Mouse (Mus musculus) heart, postnatal 0 days (tissue): Measurements from ENCODE around the gene Trim69. TPM values are rescaled to one million over a fixed set of nuclear protein-coding genes. Genes with fewer than 3 reads are reported as not detected.
"Not testable (repeated sequence)": the region's sequence is repeated elsewhere in the genome, so short reads cannot be mapped to it uniquely, and the experiment has no call there.

Experiments used
- ATAC-seq: fragments of 200-750 bp; cut with Nextera tagmentation; 2 replicates; pipeline ENCODE4 v1.8.0; 2017; ENCODE audit warnings: low read depth, moderate number of reproducible peaks, moderate library complexity; ENCODE audit not compliant: insufficient read depth
- DNase-seq: peaks from one replicate; pipeline ENCODE4 v3.0.0-alpha.2; 2016; ENCODE audit warnings: low spot score
- H3K27ac ChIP-seq: fragments of 300-500 bp; sonication (generic); 2 replicates; pipeline ENCODE4 v1.5.1; 2014; ENCODE audit warnings: low read depth, mild to moderate bottlenecking
- H3K27me3 ChIP-seq: fragments of 300-500 bp; sonication (generic); 2 replicates; pipeline ENCODE4 v1.6.1; 2014; ENCODE audit warnings: low read length, mixed read lengths; ENCODE audit not compliant: control insufficient read depth, insufficient read depth
- H3K36me3 ChIP-seq: fragments of 300-500 bp; sonication (generic); replicated peaks from 2 replicates; pipeline ENCODE4 v1.6.1; 2014; ENCODE audit warnings: low read length, mixed read lengths; ENCODE audit not compliant: control insufficient read depth, insufficient read depth
- H3K4me1 ChIP-seq: fragments of 300-500 bp; sonication (generic); 2 replicates; pipeline ENCODE4 v1.6.1; 2014; ENCODE audit warnings: antibody characterized with exemption; ENCODE audit not compliant: control insufficient read depth, insufficient read depth
- H3K4me2 ChIP-seq: fragments of 300-500 bp; sonication (generic); 2 replicates; pipeline ENCODE4 v1.6.1; 2014; ENCODE audit warnings: low read depth, mild to moderate bottlenecking, low read length, moderate library complexity
- H3K4me3 ChIP-seq: fragments of 300-500 bp; sonication (generic); 2 replicates; pipeline ENCODE4 v1.5.1; 2014; ENCODE audit warnings: low read depth, low read length
- H3K9ac ChIP-seq: fragments of 300-500 bp; sonication (generic); replicated peaks from 2 replicates; pipeline ENCODE4 v1.6.1; 2014; ENCODE audit warnings: low read depth, low read length, mixed read lengths
- H3K9me3 ChIP-seq: fragments of 300-500 bp; sonication (generic); replicated peaks from 2 replicates; pipeline ENCODE4 v1.6.1; 2016; ENCODE audit warnings: low read length; ENCODE audit not compliant: control insufficient read depth
- CTCF ChIP-seq: IDR thresholded peaks from 2 replicates; pipeline ENCODE4 v1.5.1; 2016; ENCODE audit warnings: antibody characterized with exemption, control low read depth, low read depth
- EP300 ChIP-seq: IDR thresholded peaks from 2 replicates; pipeline ENCODE4 v1.6.1; 2016; ENCODE audit warnings: antibody characterized with exemption, low read depth
- WGBS: fragments of 180-500 bp; shearing (Covaris S2); extraction: QIAGEN DNeasy Blood & Tissue Kit; methylation state at CpG from one replicate; pipeline ENCODE4 v1.1.7; 2014; 5-methylcytosine and 5-hydroxymethylcytosine counted together
- polyA plus RNA-seq: library from polyadenylated mRNA; unstranded; fragments of >200 nt; fragmentation: Nextera tagmentation; extraction: Ambion mirVana; gene quantifications from 2 replicates; pipeline ENCODE4 v1.2.1, GENCODE M21; 2015
- total RNA-seq: library from RNA; depleted of rRNA; stranded (reverse); fragments of >200 nt; gene quantifications from 2 replicates; pipeline ENCODE4 v1.2.3, GENCODE M21; 2014; ENCODE audit warnings: low replicate concordance

Gene Trim69
- total and polyA plus RNA-seq, 2 experiments from 2014 or later = not detected

DNA sequence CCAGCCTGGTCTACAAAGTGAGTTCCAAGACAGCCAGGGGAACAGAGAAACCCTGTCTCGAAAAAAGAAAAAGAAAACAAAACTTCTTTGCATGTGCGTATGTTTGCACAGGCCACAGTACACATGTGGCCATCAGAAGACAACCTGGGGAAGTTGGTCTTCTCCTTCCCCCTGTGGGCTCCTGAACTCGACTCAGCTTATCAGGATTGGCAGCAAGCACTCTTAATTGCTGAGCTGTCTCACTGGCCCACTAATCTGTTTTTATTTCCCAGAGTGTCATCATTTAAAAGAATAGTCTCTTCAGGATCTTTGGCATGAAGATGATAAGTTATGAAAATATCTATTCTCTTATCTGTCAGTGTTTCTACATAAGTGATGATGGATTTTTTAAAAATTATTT lies 31.3 kb downstream of the Trim69 start:
- no peak overlapping the region for H3K9ac ChIP-seq
- WGBS = 63% methylated on average over 3 of the region's 3 CpGs
- ATAC-seq (no peak), DNase-seq (no peak)
- TF ChIP-seq CTCF = no peak
- no peak overlapping the region for H3K27ac ChIP-seq
- no peak overlapping the region for H3K4me3 ChIP-seq
- no peaks in the 10 kb centered on the region for H3K9me3 ChIP-seq
- H3K36me3 ChIP-seq = no peaks in the 10 kb centered on the region
- no peak overlapping the region for H3K4me2 ChIP-seq
- H3K4me1 ChIP-seq = no peaks in the 10 kb centered on the region
- H3K27me3 ChIP-seq = no peaks in the 10 kb centered on the region

GRCm38 (mm10) chr2:122194509-122194929 lies 34.0 kb downstream of the Trim69 start:
- TF ChIP-seq EP300 = no peak
- peak; percentile 64 for TF ChIP-seq CTCF
- no peaks in the 10 kb centered on the region for H3K36me3 ChIP-seq
- ATAC-seq = peak; percentile 53; the same call in 1 of the 2 replicates
- peak; percentile 71 for DNase-seq
- no peak overlapping the region for H3K4me3 ChIP-seq
- WGBS = 38% methylated on average over 1 of the region's 1 CpGs
- H3K9me3 ChIP-seq = no peaks in the 10 kb centered on the region
- no peak overlapping the region for H3K9ac ChIP-seq
- H3K27ac ChIP-seq = no peak overlapping the region
- no peaks in the 10 kb centered on the region for H3K27me3 ChIP-seq
- no peaks in the 10 kb centered on the region for H3K4me1 ChIP-seq
- H3K4me2 ChIP-seq = no peak overlapping the region

DNA sequence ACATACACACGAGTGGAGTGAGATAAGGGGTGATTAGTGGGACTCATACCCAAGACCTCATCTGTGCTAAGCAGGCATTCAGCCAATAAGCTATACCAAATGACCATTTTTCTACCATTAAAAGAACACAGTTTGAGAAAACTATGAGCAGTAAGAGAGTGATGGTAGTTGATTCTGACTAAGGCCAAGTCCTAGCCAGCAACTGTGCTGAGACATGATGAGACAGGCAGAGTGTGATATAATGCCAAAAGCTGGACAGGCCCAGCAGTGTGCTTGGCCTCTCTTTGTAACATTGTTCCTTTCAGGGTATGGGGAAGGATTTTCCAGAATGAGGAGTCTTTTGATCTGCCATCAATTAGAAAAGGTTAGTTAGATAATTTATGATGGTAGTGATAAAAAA lies 41.0 kb downstream of the Trim69 start:
- Histone ChIP-seq H3K4me1 (no peaks in the 10 kb centered on the region), H3K27ac (no peak overlapping the region), H3K9ac (no peak overlapping the region), H3K4me3 (no peak overlapping the region), H3K36me3 (no peaks in the 10 kb centered on the region), H3K27me3 (no peaks in the 10 kb centered on the region), H3K9me3 (no peaks in the 10 kb centered on the region), H3K4me2 (no peak overlapping the region)
- ATAC-seq = no peak
- 68% methylated on average over 1 of the region's 1 CpGs for WGBS
- TF ChIP-seq CTCF (no peak), EP300 (no peak)
- no peak for DNase-seq

DNA sequence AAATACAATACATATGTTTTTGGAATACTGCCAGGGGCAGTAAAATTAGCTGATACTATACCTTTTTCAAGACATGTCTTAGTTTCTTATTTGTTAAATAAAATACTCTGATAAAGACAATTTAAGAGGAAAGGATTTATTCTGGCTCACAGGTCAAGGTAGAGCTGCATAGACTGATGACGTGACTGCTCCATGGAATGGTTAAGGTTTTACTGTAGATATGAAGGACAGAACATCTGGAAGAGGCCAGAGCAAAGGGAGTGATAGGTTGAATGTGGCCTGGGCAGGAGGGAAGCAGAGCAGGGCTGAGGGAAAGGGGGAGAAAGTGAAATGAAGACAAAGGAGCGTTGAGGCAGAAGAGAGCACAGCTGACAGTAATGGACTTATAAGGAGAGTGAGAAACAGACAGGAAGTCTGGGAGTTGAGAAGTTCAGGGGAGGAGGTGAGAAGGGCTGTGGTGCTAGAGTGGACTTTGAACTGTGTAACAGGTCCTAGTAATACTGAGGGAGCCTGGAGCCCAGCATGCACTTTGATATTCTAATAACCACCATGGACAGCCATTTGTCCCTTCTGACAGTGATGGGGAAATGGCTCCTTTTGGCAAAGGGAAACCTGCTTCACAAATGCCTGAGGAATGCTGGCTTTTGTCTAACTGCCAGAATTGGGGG lies 46.1 kb downstream of the Trim69 start:
- no peak for ATAC-seq
- no peaks in the 10 kb centered on the region for H3K9me3 ChIP-seq
- 54% methylated on average over 2 of the region's 2 CpGs for WGBS
- no peak for DNase-seq
- H3K9ac ChIP-seq = no peak overlapping the region
- no peak overlapping the region for H3K4me2 ChIP-seq
- TF ChIP-seq CTCF = no peak
- no peak for TF ChIP-seq EP300
- no peaks in the 10 kb centered on the region for H3K27me3 ChIP-seq
- no peaks in the 10 kb centered on the region for H3K4me1 ChIP-seq
- H3K4me3 ChIP-seq = no peak overlapping the region
- H3K36me3 ChIP-seq = no peaks in the 10 kb centered on the region
- H3K27ac ChIP-seq = no peak overlapping the region

- ATAC-seq = no peak
- Histone ChIP-seq H3K4me2 (no peak overlapping the region), H3K4me1 (no peaks in the 10 kb centered on the region), H3K4me3 (no peak overlapping the region), H3K27ac (no peak overlapping the region), H3K36me3 (no peaks in the 10 kb centered on the region), H3K9me3 (no peaks in the 10 kb centered on the region), H3K27me3 (no peaks in the 10 kb centered on the region), H3K9ac (no peak overlapping the region)
- TF ChIP-seq CTCF (no peak), EP300 (no peak)
- 82% methylated on average over 3 of the region's 3 CpGs for WGBS
- DNase-seq = no peak
Measured at GRCm38 (mm10) chr2:122210534-122211228, 50.2 kb downstream of the Trim69 start.

GRCm38 (mm10) chr2:122217075-122217474 lies 56.6 kb downstream of the Trim69 start:
- WGBS = 69% methylated on average over 4 of the region's 4 CpGs
- DNase-seq, H3K27ac ChIP-seq, H3K9ac ChIP-seq, H3K4me3 ChIP-seq, H3K4me2 ChIP-seq, H3K27me3 ChIP-seq, H3K9me3 ChIP-seq, H3K36me3 ChIP-seq, ATAC-seq, H3K4me1 ChIP-seq: not testable (repeated sequence)
